Mouse (Mus musculus): ENCODE measurements around the gene Epb41l4b. TPM values are rescaled to one million over a fixed set of nuclear protein-coding genes. Genes with fewer than 3 reads are reported as not detected.

Epb41l4b gene
- polyA plus RNA-seq, 1 experiment from 2014 or later, result 1.2 TPM

GRCm38 (mm10) chr4:57105339-57105738 lies 37.9 kb downstream of the Epb41l4b start:
- Histone ChIP-seq H3K4me2 (ENCODE audit: low read length) (no peak overlapping the region), H3K9me3 (ENCODE audit: control insufficient read depth, low read length) (no peaks in the 10 kb centered on the region), H3K36me3 (ENCODE audit: control insufficient read depth, insufficient read depth) (no peaks in the 10 kb centered on the region), H3K9ac (replicated peaks; ENCODE audit: low read depth, low read length) (no peak overlapping the region), H3K27me3 (replicated peaks; ENCODE audit: control insufficient read depth, insufficient read depth, low read length) (no peaks in the 10 kb centered on the region), H3K27ac (ENCODE audit: low read length) (no peak overlapping the region), H3K4me3 (replicated peaks; ENCODE audit: low read length) (no peak overlapping the region), H3K4me1 (replicated peaks; ENCODE audit: control insufficient read depth, insufficient read depth, low read length) (no peaks in the 10 kb centered on the region)
- 76% methylated on average over 6 of the region's 6 CpGs for WGBS
- no peak for ATAC-seq

- Histone ChIP-seq H3K27ac (ENCODE audit: low read length) (no peak overlapping the region), H3K27me3 (replicated peaks; ENCODE audit: control insufficient read depth, insufficient read depth, low read length) (no peaks in the 10 kb centered on the region), H3K9me3 (ENCODE audit: control insufficient read depth, low read length) (no peaks in the 10 kb centered on the region), H3K4me3 (replicated peaks; ENCODE audit: low read length) (no peak overlapping the region), H3K9ac (replicated peaks; ENCODE audit: low read depth, low read length) (no peak overlapping the region), H3K4me1 (replicated peaks; ENCODE audit: control insufficient read depth, insufficient read depth, low read length) (no peaks in the 10 kb centered on the region), H3K4me2 (ENCODE audit: low read length) (no peak overlapping the region), H3K36me3 (ENCODE audit: control insufficient read depth, insufficient read depth) (no peaks in the 10 kb centered on the region)
- WGBS, result 23% methylated on average over 4 of the region's 5 CpGs
- 0 out of 2 replicates have a peak, but pooled peaks have one; percentile 10 for ATAC-seq
Observed at GRCm38 (mm10) chr4:57103830-57104229, 39.4 kb downstream of the Epb41l4b start.

- H3K36me3 ChIP-seq (ENCODE audit: control insufficient read depth, insufficient read depth), result no peaks in the 10 kb centered on the region
- H3K4me3 ChIP-seq (replicated peaks; ENCODE audit: low read length), result no peak overlapping the region
- no peak overlapping the region for H3K4me2 ChIP-seq (ENCODE audit: low read length)
- peaks cover under 1% of the 10 kb centered on the region for H3K4me1 ChIP-seq (replicated peaks; ENCODE audit: control insufficient read depth, insufficient read depth, low read length)
- 69% methylated on average over 4 of the region's 4 CpGs for WGBS
- H3K27me3 ChIP-seq (replicated peaks; ENCODE audit: control insufficient read depth, insufficient read depth, low read length), result no peaks in the 10 kb centered on the region
- H3K9ac ChIP-seq (replicated peaks; ENCODE audit: low read depth, low read length), result no peak overlapping the region
- no peaks in the 10 kb centered on the region for H3K9me3 ChIP-seq (ENCODE audit: control insufficient read depth, low read length)
- ATAC-seq, result no peak
- H3K27ac ChIP-seq (ENCODE audit: low read length), result no peak overlapping the region
Observed at GRCm38 (mm10) chr4:57101095-57101494, 42.1 kb downstream of the Epb41l4b start.

GRCm38 (mm10) chr4:57097411-57097810 lies 45.8 kb downstream of the Epb41l4b start:
- no peaks in the 10 kb centered on the region for H3K36me3 ChIP-seq (ENCODE audit: control insufficient read depth, insufficient read depth)

GRCm38 (mm10) chr4:57095569-57095968 lies 47.7 kb downstream of the Epb41l4b start:
- ATAC-seq, result peak; percentile 47
- H3K27ac ChIP-seq (ENCODE audit: low read length), result no peak overlapping the region
- H3K36me3 ChIP-seq (ENCODE audit: control insufficient read depth, insufficient read depth), result no peaks in the 10 kb centered on the region
- H3K27me3 ChIP-seq (replicated peaks; ENCODE audit: control insufficient read depth, insufficient read depth, low read length), result no peaks in the 10 kb centered on the region
- H3K9me3 ChIP-seq (ENCODE audit: control insufficient read depth, low read length), result no peaks in the 10 kb centered on the region
- H3K4me1 ChIP-seq (replicated peaks; ENCODE audit: control insufficient read depth, insufficient read depth, low read length), result peaks cover 8% of the 10 kb centered on the region
- H3K9ac ChIP-seq (replicated peaks; ENCODE audit: low read depth, low read length), result no peak overlapping the region
- H3K4me3 ChIP-seq (replicated peaks; ENCODE audit: low read length), result no peak overlapping the region
- H3K4me2 ChIP-seq (ENCODE audit: low read length), result no peak overlapping the region

More at GRCm38 (mm10) chr4:57097411-57097810, 45.8 kb downstream of the Epb41l4b start:
- Histone ChIP-seq H3K27me3 (replicated peaks; ENCODE audit: control insufficient read depth, insufficient read depth, low read length) (no peaks in the 10 kb centered on the region), H3K4me1 (replicated peaks; ENCODE audit: control insufficient read depth, insufficient read depth, low read length) (peaks cover 8% of the 10 kb centered on the region), H3K4me3 (replicated peaks; ENCODE audit: low read length) (no peak overlapping the region), H3K4me2 (ENCODE audit: low read length) (no peak overlapping the region), H3K9ac (replicated peaks; ENCODE audit: low read depth, low read length) (no peak overlapping the region), H3K9me3 (ENCODE audit: control insufficient read depth, low read length) (no peaks in the 10 kb centered on the region), H3K27ac (ENCODE audit: low read length) (no peak overlapping the region)
- ATAC-seq, result no peak
- 87% methylated on average over 4 of the region's 4 CpGs for WGBS

- no peaks in the 10 kb centered on the region for H3K36me3 ChIP-seq (ENCODE audit: control insufficient read depth, insufficient read depth)
- no peak overlapping the region for H3K4me2 ChIP-seq (ENCODE audit: low read length)
- H3K9me3 ChIP-seq (ENCODE audit: control insufficient read depth, low read length), result no peaks in the 10 kb centered on the region
- H3K4me3 ChIP-seq (replicated peaks; ENCODE audit: low read length), result no peak overlapping the region
- H3K27me3 ChIP-seq (replicated peaks; ENCODE audit: control insufficient read depth, insufficient read depth, low read length), result no peaks in the 10 kb centered on the region
- no peak overlapping the region for H3K27ac ChIP-seq (ENCODE audit: low read length)
- 0 out of 2 replicates have a peak overlapping the region, but pooled peaks have one; percentile 2 for H3K9ac ChIP-seq (replicated peaks; ENCODE audit: low read depth, low read length)
- peak; percentile 75 for ATAC-seq
- H3K4me1 ChIP-seq (replicated peaks; ENCODE audit: control insufficient read depth, insufficient read depth, low read length), result peaks cover 8% of the 10 kb centered on the region
- WGBS, result 24% methylated on average over 12 of the region's 12 CpGs
Observed at GRCm38 (mm10) chr4:57091363-57091762, 51.9 kb downstream of the Epb41l4b start.

GRCm38 (mm10) chr4:57088301-57088700 lies 54.9 kb downstream of the Epb41l4b start:
- Histone ChIP-seq H3K9me3 (ENCODE audit: control insufficient read depth, low read length) (no peaks in the 10 kb centered on the region), H3K9ac (replicated peaks; ENCODE audit: low read depth, low read length) (no peak overlapping the region), H3K36me3 (ENCODE audit: control insufficient read depth, insufficient read depth) (no peaks in the 10 kb centered on the region), H3K27ac (ENCODE audit: low read length) (no peak overlapping the region), H3K27me3 (replicated peaks; ENCODE audit: control insufficient read depth, insufficient read depth, low read length) (no peaks in the 10 kb centered on the region), H3K4me2 (ENCODE audit: low read length) (no peak overlapping the region), H3K4me3 (replicated peaks; ENCODE audit: low read length) (no peak overlapping the region), H3K4me1 (replicated peaks; ENCODE audit: control insufficient read depth, insufficient read depth, low read length) (no peaks in the 10 kb centered on the region)
- WGBS, result 69% methylated on average over 4 of the region's 4 CpGs
- no peak for ATAC-seq

- WGBS, result 44% methylated on average over 10 of the region's 10 CpGs
- Histone ChIP-seq H3K4me1 (replicated peaks; ENCODE audit: control insufficient read depth, insufficient read depth, low read length) (no peaks in the 10 kb centered on the region), H3K36me3 (ENCODE audit: control insufficient read depth, insufficient read depth) (no peaks in the 10 kb centered on the region), H3K27ac (ENCODE audit: low read length) (no peak overlapping the region), H3K4me3 (replicated peaks; ENCODE audit: low read length) (no peak overlapping the region), H3K9me3 (ENCODE audit: control insufficient read depth, low read length) (no peaks in the 10 kb centered on the region), H3K27me3 (replicated peaks; ENCODE audit: control insufficient read depth, insufficient read depth, low read length) (no peaks in the 10 kb centered on the region), H3K9ac (replicated peaks; ENCODE audit: low read depth, low read length) (no peak overlapping the region), H3K4me2 (ENCODE audit: low read length) (no peak overlapping the region)
- no peak for ATAC-seq
Observed at GRCm38 (mm10) chr4:57085750-57086400, 57.4 kb downstream of the Epb41l4b start.

- H3K27me3 ChIP-seq (replicated peaks; ENCODE audit: control insufficient read depth, insufficient read depth, low read length), result no peaks in the 10 kb centered on the region
- no peak overlapping the region for H3K4me2 ChIP-seq (ENCODE audit: low read length)
- no peak overlapping the region for H3K4me3 ChIP-seq (replicated peaks; ENCODE audit: low read length)
- no peaks in the 10 kb centered on the region for H3K9me3 ChIP-seq (ENCODE audit: control insufficient read depth, low read length)
- no peaks in the 10 kb centered on the region for H3K4me1 ChIP-seq (replicated peaks; ENCODE audit: control insufficient read depth, insufficient read depth, low read length)
- H3K27ac ChIP-seq (ENCODE audit: low read length), result no peak overlapping the region
- WGBS, result 79% methylated on average over 11 of the region's 11 CpGs
- no peak for ATAC-seq
- H3K9ac ChIP-seq (replicated peaks; ENCODE audit: low read depth, low read length), result no peak overlapping the region
- no peaks in the 10 kb centered on the region for H3K36me3 ChIP-seq (ENCODE audit: control insufficient read depth, insufficient read depth)
Observed at GRCm38 (mm10) chr4:57083653-57084052, 59.6 kb downstream of the Epb41l4b start.
